In genomic region chr10:22413702-22414494, GRCm38 (mm10) we compare ENCODE assay signal across 9 mouse cellular contexts. TPM values are rescaled to one million over a fixed set of nuclear protein-coding genes. Genes with fewer than 3 reads are reported as not detected.
A peak's percentile ranks its signal among the peaks of the same experiment; 100 is the strongest.
DNase-seq lines count a peak whose midpoint lies in the region; ATAC-seq lines count a peak whose summit lies in the region.
"Not testable (repeated sequence)": the region's sequence is repeated elsewhere in the genome, so short reads cannot be mapped to it uniquely, and the experiment has no call there.
"Had no signal": no experiment of that assay in that cellular context is flagged by ENCODE, and none has a peak within 500 bp of the region (broad histone marks: within the 10 kb centered on the region; RNA-seq: fewer than 3 reads in every experiment).

No protein-coding gene starts in this region.

- not testable (repeated sequence) for H3K4me2 ChIP-seq in hindbrain, embryonic 14.5 days (replicated peaks)

- H3K9ac ChIP-seq in hindbrain, embryonic 14.5 days: not testable (repeated sequence)

- H3K27ac ChIP-seq in embryonic facial prominence, embryonic 10.5 days (replicated peaks); hindbrain, embryonic 14.5 days: not testable (repeated sequence)

- H3K4me1 ChIP-seq in embryonic facial prominence, embryonic 10.5 days; hindbrain, embryonic 14.5 days (replicated peaks; ENCODE audit: control insufficient read depth, insufficient read depth, low read length): not testable (repeated sequence)

- not testable (repeated sequence) for H3K9me3 ChIP-seq in embryonic facial prominence, embryonic 10.5 days; hindbrain, embryonic 14.5 days (ENCODE audit: control insufficient read depth, low read length)

- H3K36me3 ChIP-seq in embryonic facial prominence, embryonic 10.5 days (replicated peaks); hindbrain, embryonic 14.5 days (replicated peaks; ENCODE audit: control insufficient read depth, insufficient read depth): not testable (repeated sequence)

- DNase-seq in Muller cell, postnatal 12 days (ENCODE audit: inconsistent ontology term): peak; percentile 84
- DNase-seq in embryonic facial prominence, embryonic 10.5 days (ENCODE audit: low spot score): peak; percentile 8
- peak; percentile 15 to 42 for DNase-seq in heart, adult 18-20 months
- DNase-seq in hindbrain, embryonic 14.5 days (ENCODE audit: low spot score): peak; percentile 19
- DNase-seq in left cerebral cortex, adult 9 months (ENCODE audit: low spot score in 2 of 2): peak; percentile 8 to 34
- peak; percentile 3 to 7 for DNase-seq in thymus, postnatal 10 days (ENCODE audit: low spot score in 2 of 2)

- not testable (repeated sequence) for H3K27me3 ChIP-seq in embryonic facial prominence, embryonic 10.5 days (replicated peaks; ENCODE audit: low read depth, poor library complexity, severe bottlenecking); hindbrain, embryonic 14.5 days (ENCODE audit: control insufficient read depth, insufficient read depth, low read length)

- peak; percentile 66; the same call in 1 of the 2 replicates for ATAC-seq in hindbrain, embryonic 14.5 days (ENCODE audit: low FRiP score)
- ATAC-seq in megakaryocyte progenitor cell, adult 5-6 weeks (replicated peaks; ENCODE audit: poor library complexity): peak; percentile 89
- 0 out of 2 replicates have a peak, but pooled peaks have one; percentile 23 for ATAC-seq in neutrophil, adult 5-6 weeks (ENCODE audit: extremely low read depth, insufficient number of reproducible peaks, low FRiP score, poor library complexity, severe bottlenecking)

- H3K4me3 ChIP-seq in embryonic facial prominence, embryonic 10.5 days; hindbrain, embryonic 14.5 days (replicated peaks; ENCODE audit: low read length): not testable (repeated sequence)

- WGBS in embryonic facial prominence, embryonic 10.5 days: 6% methylated on average over 1 of the region's 8 CpGs
- WGBS in hindbrain, embryonic 14.5 days: 0% methylated on average over 1 of the region's 8 CpGs

RNA-seq across cellular contexts. Expression of gene Raet1d, which starts 53.5 kb away (rescaled TPM):
- 16.7 and 17.0 TPM in 2 replicates for polyA plus RNA-seq in embryonic facial prominence, embryonic 10.5 days (2016; fragmentation: Nextera tagmentation; extraction: Ambion mirVana)
- total RNA-seq in heart, adult 18-20 months (2021): not detected
- polyA plus RNA-seq in hindbrain, embryonic 14.5 days (2014; fragmentation: Nextera tagmentation; extraction: Ambion mirVana): 2.0 and 2.3 TPM in 2 replicates
- total RNA-seq in megakaryocyte progenitor cell, adult 5-6 weeks (2015): not detected in 2 replicates
- total RNA-seq in megakaryocyte progenitor cell, adult 5-6 weeks (2017): not detected in 2 replicates
- total RNA-seq in neutrophil, adult 5-6 weeks (2017): 0.61 and 1.2 TPM in 2 replicates
- total RNA-seq: layer of hippocampus, postnatal 14 days had no signal

Comparison
In these comparisons a context has a peak if more than half of its experiments do, and no peak if none do; other contexts are left out.
1. DNase-seq: peak in every context shown above with its lines; median percentile 84 in Muller cell, postnatal 12 days; 28 in heart, adult 18-20 months; 21 in left cerebral cortex, adult 9 months; 19 in hindbrain, embryonic 14.5 days; 8 in embryonic facial prominence, embryonic 10.5 days; 5 in thymus, postnatal 10 days.
2. ATAC-seq: peak in every context shown above with its lines; median percentile 89 in megakaryocyte progenitor cell, adult 5-6 weeks; 66 in hindbrain, embryonic 14.5 days; 23 in neutrophil, adult 5-6 weeks.